Mouse (Mus musculus): ENCODE results near the gene Rab9b. TPM values are rescaled to one million over a fixed set of nuclear protein-coding genes. Genes with fewer than 3 reads are reported as not detected.

The Rab9b gene
- 10 to 100 TPM; 12.1 to 19.6 TPM for total RNA-seq (2021)

GRCm38 (mm10) chrX:136868061-136869040 is at the start of gene Rab9b:
Gene Rab9b (minus strand): TSS chrX:136868755.
- peak; percentile 45 to 62 for DNase-seq (ENCODE audit: low spot score in 2 of 2)
- intact Hi-C loops (cut with DNase I) = no loop called here

DNA sequence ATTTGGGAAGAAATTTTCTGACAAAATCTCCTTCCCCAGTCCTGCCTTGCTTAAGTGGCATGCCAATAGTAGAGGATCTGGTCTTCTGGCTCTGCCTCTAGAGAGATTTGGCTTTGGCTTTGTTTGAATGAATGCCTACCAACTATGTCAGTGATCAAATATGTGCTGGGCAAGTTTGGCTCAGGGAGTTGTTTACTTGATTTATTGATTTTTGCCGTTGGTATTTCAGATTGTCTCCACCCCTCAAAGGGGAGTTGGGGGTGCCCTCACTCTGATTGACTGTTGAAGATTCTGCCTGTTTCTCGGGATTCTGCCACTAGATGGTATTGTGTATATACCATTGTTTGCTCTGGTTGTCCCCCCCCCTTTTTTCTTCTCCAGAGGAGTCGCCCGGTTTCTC is 35.8 kb upstream of the Rab9b start:
- intact Hi-C loops (cut with DNase I) = no loop called here

GRCm38 (mm10) chrX:136895757-136896156 is 27.2 kb upstream of the Rab9b start:
- no peak for DNase-seq (ENCODE audit: low spot score in 2 of 2)
- intact Hi-C loops (cut with DNase I) = loop anchor here (2.0 kb wide), 1 partner anchor 119 kb away; no protein-coding TSS in a partner anchor

More for the DNA sequence above, 35.8 kb upstream of the Rab9b start:
- no peak for DNase-seq (ENCODE audit: low spot score in 2 of 2)

GRCm38 (mm10) chrX:136850300-136850699 is 18.3 kb downstream of the Rab9b start:
- intact Hi-C loops (cut with DNase I) = no loop called here
- no peak for DNase-seq (ENCODE audit: low spot score in 2 of 2)

GRCm38 (mm10) chrX:136828610-136829009 is 39.9 kb downstream of the Rab9b start:
- no peak for DNase-seq (ENCODE audit: low spot score in 2 of 2)
- intact Hi-C loops (cut with DNase I) = no loop called here

DNA sequence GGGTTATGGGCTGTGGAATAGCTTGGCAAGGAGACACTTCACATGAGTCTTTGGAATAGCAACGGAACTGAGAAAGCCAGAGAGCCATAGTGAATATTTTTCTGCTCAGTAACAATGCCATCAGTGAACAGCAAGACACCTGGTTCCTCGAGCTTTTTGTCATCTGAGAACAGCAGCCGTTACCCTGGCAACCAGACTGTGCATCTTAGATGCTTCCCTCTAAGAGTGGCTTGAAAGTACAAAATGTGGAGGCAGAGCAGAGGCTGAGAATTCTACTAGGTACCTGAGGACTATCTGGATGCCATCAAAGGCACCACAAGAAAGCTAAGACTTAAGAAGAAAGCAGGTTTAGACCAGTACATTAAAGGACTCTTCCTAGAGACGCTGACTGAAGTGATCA is 43.5 kb downstream of the Rab9b start:
- no peak for DNase-seq (ENCODE audit: low spot score in 2 of 2)
- intact Hi-C loops (cut with DNase I) = no loop called here

DNA sequence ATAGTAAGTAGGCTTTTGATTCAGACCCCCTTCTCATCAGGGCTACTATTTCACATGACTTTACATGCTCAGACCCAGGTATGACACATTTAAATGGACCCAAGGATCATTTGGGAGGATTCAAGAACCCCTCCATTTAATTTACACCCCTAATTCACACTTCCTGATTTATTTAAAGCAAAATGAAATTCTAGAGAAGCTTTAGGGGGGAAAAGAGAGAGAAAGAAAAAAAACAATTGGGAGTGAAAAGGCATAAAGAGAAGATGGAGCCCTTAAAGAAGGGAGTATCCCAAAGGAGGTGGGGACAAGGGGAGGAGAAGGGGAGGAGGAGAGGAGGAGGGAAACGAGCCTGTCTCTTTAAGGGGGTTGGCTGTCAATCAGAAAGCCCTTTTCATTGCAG is 46.2 kb downstream of the Rab9b start, which contains the start of gene Plp1:
Plp1 (plus strand) TSS at position 301 of the 400 bp plus-strand sequence.
- intact Hi-C loops (cut with DNase I) = loop anchor here (5.0 kb wide), 1 partner anchor 60 kb away; no protein-coding TSS in a partner anchor
- no peak for DNase-seq (ENCODE audit: low spot score in 2 of 2)

DNA sequence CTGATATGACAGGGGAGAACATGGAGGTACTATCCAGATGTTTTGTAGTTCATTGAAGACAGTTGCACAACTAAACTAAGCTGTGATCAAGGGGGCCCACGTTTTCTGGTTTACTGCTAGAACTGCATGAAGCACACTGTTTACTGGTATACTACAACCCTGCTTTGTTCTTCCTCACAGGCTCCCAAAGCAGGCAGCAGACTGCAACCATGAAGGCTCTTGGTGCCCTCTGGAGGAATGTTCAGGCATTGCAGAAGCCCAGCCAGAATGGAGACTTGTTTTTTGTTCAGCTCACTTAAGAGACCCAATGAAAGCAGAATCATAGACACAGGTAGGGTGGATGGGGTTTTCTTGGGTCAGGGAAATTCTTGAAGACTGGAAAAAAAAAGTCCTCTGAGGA is 48.3 kb downstream of the Rab9b start:
- intact Hi-C loops (cut with DNase I) = loop anchor here (2.0 to 5.0 kb wide), 2 partner anchors 58 to 77 kb away; partner anchors contain the start of gene Morf4l2
- peak; percentile 66 to 71 for DNase-seq (ENCODE audit: low spot score in 2 of 2)

- no peak for DNase-seq (ENCODE audit: low spot score in 2 of 2)
- intact Hi-C loops (cut with DNase I) = loop anchor here (2.0 to 5.0 kb wide), 2 partner anchors 57 to 77 kb away; partner anchors contain the start of gene Morf4l2
Observed at GRCm38 (mm10) chrX:136819752-136820151, 48.8 kb downstream of the Rab9b start.

Other genes starting within 250 kb of the Rab9b start
- 10 to 100 TPM; 13.7 to 14.8 TPM for gene Tceal1, start 160.8 kb downstream of the Rab9b start, total RNA-seq (2021)
- gene Morf4l2, start 125.1 kb downstream of the Rab9b start, total RNA-seq (2021) = 100 to 1,000 TPM; 322 to 343 TPM
- not detected for gene Glra4, start 88.6 kb downstream of the Rab9b start, total RNA-seq (2021)
- gene Plp1, start 46.1 kb downstream of the Rab9b start, total RNA-seq (2021) = 1,000 to 10,000 TPM in 1 of 2 experiments, 100 to 1,000 TPM in 1; 788 to 1,170 TPM
- not detected for gene H2bfm, start 58.6 kb upstream of the Rab9b start, total RNA-seq (2021)
- 10 to 100 TPM in 1 of 2 experiments, 1 to 10 TPM in 1; 7.2 to 23.5 TPM for gene Tmsb15b2, start 106.7 kb upstream of the Rab9b start, total RNA-seq (2021)
- gene Tmsb15l, start 108.1 kb upstream of the Rab9b start, total RNA-seq (2021) = 1 to 10 TPM; 2.2 to 4.6 TPM
- 1 to 10 TPM; 1.5 to 4.5 TPM for gene Tmsb15b1, start 108.1 kb upstream of the Rab9b start, total RNA-seq (2021)
- gene Zcchc18, start 124.4 kb upstream of the Rab9b start, total RNA-seq (2021) = 100 to 1,000 TPM; 248 to 256 TPM
- gene Slc25a53, start 169.5 kb upstream of the Rab9b start, total RNA-seq (2021) = 10 to 100 TPM; 21.7 to 33.0 TPM
- 1 to 10 TPM; 8.3 to 9.7 TPM for gene Fam199x, start 180.8 kb upstream of the Rab9b start, total RNA-seq (2021)